Mouse (Mus musculus) large intestine, adult 2 months (tissue): ENCODE data around the gene Nrp1. TPM values are rescaled to one million over a fixed set of nuclear protein-coding genes. Genes with fewer than 3 reads are reported as not detected.

Experiments
- DNase-seq: peaks from one replicate; pipeline ENCODE4 v3.0.0-alpha.2; 2012; ENCODE audit warnings: low read depth, low spot score
- WGBS: fragments of 180-500 bp; shearing (Covaris S2); methylation state at CpG from one replicate; pipeline ENCODE4 v1.1.7; 2018; 5-methylcytosine and 5-hydroxymethylcytosine counted together
- polyA plus RNA-seq: library from polyadenylated mRNA; depleted of rRNA; stranded (reverse); fragments of >200 nt; gene quantifications from 2 replicates; pipeline ENCODE4 v1.2.3, GENCODE M21; 2012

Gene Nrp1
- polyA plus RNA-seq, 1 experiment = 4.9 TPM

GRCm38 (mm10) chr8:128362940-128363595 is 4.7 kb downstream of the Nrp1 start:
- 12% methylated on average over 11 of the region's 11 CpGs for WGBS
- DNase-seq = peak; percentile 71

- DNase-seq = peak; percentile 27
- WGBS = 41% methylated on average over 4 of the region's 4 CpGs
Measured at GRCm38 (mm10) chr8:128370496-128370895, 12.1 kb downstream of the Nrp1 start.

GRCm38 (mm10) chr8:128371026-128371425 is 12.6 kb downstream of the Nrp1 start:
- WGBS = 32% methylated on average over 6 of the region's 6 CpGs
- DNase-seq = peak; percentile 8

GRCm38 (mm10) chr8:128371789-128372188 is 13.4 kb downstream of the Nrp1 start:
- WGBS = 67% methylated on average over 3 of the region's 3 CpGs
- DNase-seq = no peak

GRCm38 (mm10) chr8:128372724-128373123 is 14.3 kb downstream of the Nrp1 start:
- 55% methylated on average over 5 of the region's 5 CpGs for WGBS

GRCm38 (mm10) chr8:128373418-128373817 is 15.0 kb downstream of the Nrp1 start:
- 89% methylated on average over 6 of the region's 6 CpGs for WGBS
- DNase-seq = no peak

More at GRCm38 (mm10) chr8:128372724-128373123, 14.3 kb downstream of the Nrp1 start:
- no peak for DNase-seq

- no peak for DNase-seq
- WGBS = 74% methylated on average over 4 of the region's 4 CpGs
Measured at GRCm38 (mm10) chr8:128375291-128375690, 16.9 kb downstream of the Nrp1 start.

GRCm38 (mm10) chr8:128383176-128383575 is 24.8 kb downstream of the Nrp1 start:
- WGBS = 49% methylated on average over 3 of the region's 3 CpGs
- DNase-seq = no peak

- WGBS = 78% methylated on average over 2 of the region's 2 CpGs
- no peak for DNase-seq
Measured at GRCm38 (mm10) chr8:128384366-128384765, 26.0 kb downstream of the Nrp1 start.

- WGBS = 68% methylated on average over 5 of the region's 5 CpGs
- DNase-seq = no peak
Measured at GRCm38 (mm10) chr8:128384921-128385332, 26.5 kb downstream of the Nrp1 start.

- no peak for DNase-seq
- 62% methylated on average over 2 of the region's 2 CpGs for WGBS
Measured at GRCm38 (mm10) chr8:128386963-128387621, 28.7 kb downstream of the Nrp1 start.

- no peak for DNase-seq
Measured at GRCm38 (mm10) chr8:128390759-128391158, 32.4 kb downstream of the Nrp1 start.

- no peak for DNase-seq
- 56% methylated on average over 4 of the region's 4 CpGs for WGBS
Measured at GRCm38 (mm10) chr8:128391182-128391760, 32.9 kb downstream of the Nrp1 start.

- no peak for DNase-seq
- 68% methylated on average over 5 of the region's 5 CpGs for WGBS
Measured at GRCm38 (mm10) chr8:128394671-128395193, 36.3 kb downstream of the Nrp1 start.

- WGBS = 68% methylated on average over 7 of the region's 7 CpGs
- no peak for DNase-seq
Measured at GRCm38 (mm10) chr8:128396968-128397367, 38.6 kb downstream of the Nrp1 start.

- WGBS = 82% methylated on average over 3 of the region's 3 CpGs
- no peak for DNase-seq
Measured at GRCm38 (mm10) chr8:128397441-128397840, 39.0 kb downstream of the Nrp1 start.

- no peak for DNase-seq
- 74% methylated on average over 11 of the region's 11 CpGs for whole genome bisulfite sequencing
Measured at GRCm38 (mm10) chr8:128398472-128399091, 40.2 kb downstream of the Nrp1 start.

- no peak for DNase-seq
- 44% methylated on average over 5 of the region's 5 CpGs for WGBS
Measured at GRCm38 (mm10) chr8:128400286-128400685, 41.9 kb downstream of the Nrp1 start.

- DNase-seq = no peak
- WGBS = 42% methylated on average over 2 of the region's 2 CpGs
Measured at GRCm38 (mm10) chr8:128404876-128405275, 46.5 kb downstream of the Nrp1 start.

GRCm38 (mm10) chr8:128413381-128413780 is 55.0 kb downstream of the Nrp1 start:
- no peak for DNase-seq
- WGBS = 51% methylated on average over 4 of the region's 4 CpGs
